Mouse (Mus musculus) stomach, embryonic 15.5 days (tissue): ENCODE results near the gene Cdhr3. TPM values are rescaled to one million over a fixed set of nuclear protein-coding genes. Genes with fewer than 3 reads are reported as not detected.

Experiments
- ATAC-seq: fragments of 200-750 bp; cut with Nextera tagmentation; 2 replicates; pipeline ENCODE4 v1.8.0; 2017; ENCODE audit warnings: low read depth, moderate number of reproducible peaks, moderate TSS enrichment; ENCODE audit not compliant: insufficient read depth, low FRiP score
- H3K27ac ChIP-seq: fragments of 300-500 bp; sonication (generic); 2 replicates; pipeline ENCODE4 v1.5.1; 2015; ENCODE audit warnings: mild to moderate bottlenecking, inconsistent platforms
- H3K27me3 ChIP-seq: fragments of 300-500 bp; sonication (generic); replicated peaks from 2 replicates; pipeline ENCODE4 v1.6.1; 2015; ENCODE audit warnings: inconsistent platforms
- H3K36me3 ChIP-seq: fragments of 300-500 bp; sonication (generic); 2 replicates; pipeline ENCODE4 v1.6.1; 2015; ENCODE audit warnings: inconsistent platforms
- H3K4me1 ChIP-seq: fragments of 300-500 bp; sonication (generic); 2 replicates; pipeline ENCODE4 v1.6.1; 2015; ENCODE audit warnings: inconsistent platforms
- H3K4me2 ChIP-seq: fragments of 300-500 bp; sonication (generic); 2 replicates; pipeline ENCODE4 v1.6.1; 2015; ENCODE audit warnings: mild to moderate bottlenecking, inconsistent platforms
- H3K4me3 ChIP-seq: fragments of 300-500 bp; sonication (generic); replicated peaks from 2 replicates; pipeline ENCODE4 v1.5.1; 2015; ENCODE audit warnings: inconsistent platforms
- H3K9ac ChIP-seq: fragments of 300-500 bp; sonication (generic); 2 replicates; pipeline ENCODE4 v1.6.1; 2015; ENCODE audit warnings: inconsistent platforms
- H3K9me3 ChIP-seq: fragments of 300-500 bp; sonication (generic); 2 replicates; pipeline ENCODE4 v1.6.1; 2016; ENCODE audit warnings: inconsistent platforms
- WGBS: fragments of 180-500 bp; shearing (Covaris S2); methylation state at CpG from one replicate; pipeline ENCODE4 v1.1.7; 2015; 5-methylcytosine and 5-hydroxymethylcytosine counted together
- polyA plus RNA-seq: library from polyadenylated mRNA; unstranded; fragments of >200 nt; fragmentation: Nextera tagmentation; extraction: Ambion mirVana; gene quantifications from 2 replicates; pipeline ENCODE4 v1.2.1, GENCODE M21; 2015

Gene Cdhr3
- 0.08 and 0.13 TPM in 2 replicates for polyA plus RNA-seq

GRCm38 (mm10) chr12:33092775-33093174 lies at the start of gene Cdhr3:
Cdhr3 (minus strand) TSS chr12:33092875.
- Histone ChIP-seq H3K9ac (no peak within 1 kb of the TSS), H3K4me2 (no peak within 1 kb of the TSS), H3K9me3 (no peaks in the 10 kb centered on the region), H3K4me1 (no peaks in the 10 kb centered on the region), H3K36me3 (no peaks in the 10 kb centered on the region), H3K27me3 (no peaks in the 10 kb centered on the region), H3K27ac (no peak within 1 kb of the TSS), H3K4me3 (no peak within 1 kb of the TSS)
- ATAC-seq = no peak
- 72% methylated on average over 6 of the region's 6 CpGs for WGBS

- no peak overlapping the region for H3K4me2 ChIP-seq
- H3K27ac ChIP-seq = no peak overlapping the region
- ATAC-seq = no peak
- no peaks in the 10 kb centered on the region for H3K4me1 ChIP-seq
- no peaks in the 10 kb centered on the region for H3K36me3 ChIP-seq
- H3K4me3 ChIP-seq = no peak overlapping the region
- H3K27me3 ChIP-seq = no peaks in the 10 kb centered on the region
- no peaks in the 10 kb centered on the region for H3K9me3 ChIP-seq
- H3K9ac ChIP-seq = no peak overlapping the region
- WGBS = 64% methylated on average over 3 of the region's 3 CpGs
Measured at GRCm38 (mm10) chr12:33139083-33139482, 46.4 kb upstream of the Cdhr3 start.

- H3K4me3 ChIP-seq = no peak overlapping the region
- WGBS = 68% methylated on average over 1 of the region's 1 CpGs
- no peak for ATAC-seq
- H3K9me3 ChIP-seq = no peaks in the 10 kb centered on the region
- H3K4me2 ChIP-seq = no peak overlapping the region
- H3K27me3 ChIP-seq = no peaks in the 10 kb centered on the region
- no peaks in the 10 kb centered on the region for H3K4me1 ChIP-seq
- H3K36me3 ChIP-seq = no peaks in the 10 kb centered on the region
- no peak overlapping the region for H3K9ac ChIP-seq
- no peak overlapping the region for H3K27ac ChIP-seq
Measured at GRCm38 (mm10) chr12:33137857-33138256, 45.2 kb upstream of the Cdhr3 start.

- Histone ChIP-seq H3K4me1 (no peaks in the 10 kb centered on the region), H3K27me3 (no peaks in the 10 kb centered on the region), H3K36me3 (no peaks in the 10 kb centered on the region), H3K9me3 (no peaks in the 10 kb centered on the region), H3K27ac (no peak overlapping the region), H3K9ac (no peak overlapping the region), H3K4me3 (no peak overlapping the region), H3K4me2 (no peak overlapping the region)
- ATAC-seq = no peak
- 60% methylated on average over 7 of the region's 7 CpGs for WGBS
Measured at GRCm38 (mm10) chr12:33131796-33132195, 39.1 kb upstream of the Cdhr3 start.

GRCm38 (mm10) chr12:33130401-33130800 lies 37.7 kb upstream of the Cdhr3 start:
- no peak overlapping the region for H3K4me2 ChIP-seq
- H3K36me3 ChIP-seq = no peaks in the 10 kb centered on the region
- H3K27me3 ChIP-seq = no peaks in the 10 kb centered on the region
- 51% methylated on average over 8 of the region's 8 CpGs for WGBS
- no peak for ATAC-seq
- no peak overlapping the region for H3K9ac ChIP-seq
- no peaks in the 10 kb centered on the region for H3K9me3 ChIP-seq
- H3K27ac ChIP-seq = no peak overlapping the region
- H3K4me3 ChIP-seq = no peak overlapping the region
- H3K4me1 ChIP-seq = no peaks in the 10 kb centered on the region

- 18% methylated on average over 4 of the region's 4 CpGs for WGBS
- Histone ChIP-seq H3K4me1 (no peaks in the 10 kb centered on the region), H3K27ac (no peak overlapping the region), H3K27me3 (no peaks in the 10 kb centered on the region), H3K9ac (no peak overlapping the region), H3K4me2 (no peak overlapping the region), H3K9me3 (no peaks in the 10 kb centered on the region), H3K4me3 (no peak overlapping the region), H3K36me3 (no peaks in the 10 kb centered on the region)
- no peak for ATAC-seq
Measured at GRCm38 (mm10) chr12:33129410-33129809, 36.7 kb upstream of the Cdhr3 start.

- Histone ChIP-seq H3K4me1 (no peaks in the 10 kb centered on the region), H3K4me2 (no peak overlapping the region), H3K9me3 (no peaks in the 10 kb centered on the region), H3K4me3 (no peak overlapping the region), H3K36me3 (no peaks in the 10 kb centered on the region), H3K27ac (no peak overlapping the region), H3K9ac (no peak overlapping the region), H3K27me3 (no peaks in the 10 kb centered on the region)
- no peak for ATAC-seq
- 68% methylated on average over 7 of the region's 7 CpGs for WGBS
Measured at GRCm38 (mm10) chr12:33128702-33129101, 36.0 kb upstream of the Cdhr3 start.

- no peaks in the 10 kb centered on the region for H3K9me3 ChIP-seq
- no peak overlapping the region for H3K9ac ChIP-seq
- H3K4me3 ChIP-seq = no peak overlapping the region
- no peaks in the 10 kb centered on the region for H3K4me1 ChIP-seq
- no peak overlapping the region for H3K4me2 ChIP-seq
- H3K27me3 ChIP-seq = no peaks in the 10 kb centered on the region
- H3K36me3 ChIP-seq = no peaks in the 10 kb centered on the region
- no peak overlapping the region for H3K27ac ChIP-seq
- 82% methylated on average over 2 of the region's 2 CpGs for WGBS
- ATAC-seq = no peak
Measured at GRCm38 (mm10) chr12:33128121-33128520, 35.4 kb upstream of the Cdhr3 start.

GRCm38 (mm10) chr12:33126243-33126642 lies 33.6 kb upstream of the Cdhr3 start:
- Histone ChIP-seq H3K9me3 (no peaks in the 10 kb centered on the region), H3K27ac (no peak overlapping the region), H3K4me1 (no peaks in the 10 kb centered on the region), H3K36me3 (no peaks in the 10 kb centered on the region), H3K4me2 (no peak overlapping the region), H3K9ac (no peak overlapping the region), H3K27me3 (no peaks in the 10 kb centered on the region), H3K4me3 (no peak overlapping the region)
- ATAC-seq = no peak

- ATAC-seq = no peak
- WGBS = 68% methylated on average over 9 of the region's 9 CpGs
Measured at GRCm38 (mm10) chr12:33125594-33126227, 33.0 kb upstream of the Cdhr3 start.

GRCm38 (mm10) chr12:33118624-33119301 lies 26.1 kb upstream of the Cdhr3 start:
- 34% methylated on average over 15 of the region's 15 CpGs for WGBS
- no peak for ATAC-seq

More at GRCm38 (mm10) chr12:33125594-33126227, 33.0 kb upstream of the Cdhr3 start:
- Histone ChIP-seq H3K27ac (no peak overlapping the region), H3K4me2 (no peak overlapping the region), H3K9me3 (no peaks in the 10 kb centered on the region), H3K4me3 (no peak overlapping the region), H3K36me3 (no peaks in the 10 kb centered on the region), H3K9ac (no peak overlapping the region), H3K4me1 (no peaks in the 10 kb centered on the region), H3K27me3 (no peaks in the 10 kb centered on the region)

GRCm38 (mm10) chr12:33110894-33111471 lies 18.3 kb upstream of the Cdhr3 start:
- 19% methylated on average over 14 of the region's 14 CpGs for WGBS
- Histone ChIP-seq H3K4me3 (no peak overlapping the region), H3K9ac (no peak overlapping the region), H3K36me3 (no peaks in the 10 kb centered on the region), H3K4me1 (peaks cover 8% of the 10 kb centered on the region), H3K27ac (peak overlapping the region; percentile 83), H3K27me3 (no peaks in the 10 kb centered on the region), H3K9me3 (no peaks in the 10 kb centered on the region), H3K4me2 (no peak overlapping the region)
- ATAC-seq = peak; percentile 68; the same call in 1 of the 2 replicates

More at GRCm38 (mm10) chr12:33118624-33119301, 26.1 kb upstream of the Cdhr3 start:
- H3K9me3 ChIP-seq = no peaks in the 10 kb centered on the region
- no peak overlapping the region for H3K9ac ChIP-seq
- H3K4me2 ChIP-seq = peak overlapping the region; percentile 26
- H3K4me1 ChIP-seq = no peaks in the 10 kb centered on the region
- no peaks in the 10 kb centered on the region for H3K27me3 ChIP-seq
- no peaks in the 10 kb centered on the region for H3K36me3 ChIP-seq
- no peak overlapping the region for H3K27ac ChIP-seq
- no peak overlapping the region for H3K4me3 ChIP-seq
